Mouse (Mus musculus): ENCODE data around the gene Bend6. TPM values are rescaled to one million over a fixed set of nuclear protein-coding genes. Genes with fewer than 3 reads are reported as not detected.
"Not testable (repeated sequence)": the region's sequence is repeated elsewhere in the genome, so short reads cannot be mapped to it uniquely, and the experiment has no call there.

Bend6 gene
- polyA plus RNA-seq, 1 experiment from 2014 or later: 0.50 TPM

- 59% methylated on average over 3 of the region's 3 CpGs for WGBS (ENCODE audit: insufficient replicate concordance)
- Histone ChIP-seq H3K4me1 (replicated peaks) (no peaks in the 10 kb centered on the region), H3K4me3 (replicated peaks) (no peak overlapping the region), H3K36me3 (replicated peaks) (no peaks in the 10 kb centered on the region), H3K9ac (no peak overlapping the region), H3K27me3 (no peaks in the 10 kb centered on the region), H3K27ac (replicated peaks) (no peak overlapping the region), H3K9me3 (replicated peaks) (no peaks in the 10 kb centered on the region), H3K4me2 (no peak overlapping the region)
- no peak for ATAC-seq (ENCODE audit: insufficient read depth)
Observed at GRCm38 (mm10) chr1:33876416-33876815, 31.2 kb downstream of the Bend6 start.

GRCm38 (mm10) chr1:33875691-33876090 is 31.9 kb downstream of the Bend6 start:
- H3K4me3 ChIP-seq (replicated peaks): no peak overlapping the region
- 42% methylated on average over 6 of the region's 6 CpGs for WGBS (ENCODE audit: insufficient replicate concordance)
- H3K4me2 ChIP-seq: no peak overlapping the region
- no peak overlapping the region for H3K9ac ChIP-seq
- no peaks in the 10 kb centered on the region for H3K27me3 ChIP-seq
- no peaks in the 10 kb centered on the region for H3K4me1 ChIP-seq (replicated peaks)
- H3K27ac ChIP-seq (replicated peaks): no peak overlapping the region
- no peaks in the 10 kb centered on the region for H3K9me3 ChIP-seq (replicated peaks)
- H3K36me3 ChIP-seq (replicated peaks): no peaks in the 10 kb centered on the region
- no peak for ATAC-seq (ENCODE audit: insufficient read depth)

GRCm38 (mm10) chr1:33873561-33873960 is 34.1 kb downstream of the Bend6 start:
- Histone ChIP-seq H3K36me3 (replicated peaks) (no peaks in the 10 kb centered on the region), H3K4me1 (replicated peaks) (no peaks in the 10 kb centered on the region), H3K4me2 (no peak overlapping the region), H3K27ac (replicated peaks) (no peak overlapping the region), H3K9ac (no peak overlapping the region), H3K27me3 (no peaks in the 10 kb centered on the region), H3K4me3 (replicated peaks) (no peak overlapping the region), H3K9me3 (replicated peaks) (no peaks in the 10 kb centered on the region)
- WGBS (ENCODE audit: insufficient replicate concordance): 75% methylated on average over 5 of the region's 5 CpGs
- ATAC-seq (ENCODE audit: insufficient read depth): no peak

- no peak for ATAC-seq (ENCODE audit: insufficient read depth)
- Histone ChIP-seq H3K27ac (replicated peaks) (no peak overlapping the region), H3K4me3 (replicated peaks) (no peak overlapping the region), H3K4me2 (no peak overlapping the region), H3K27me3 (no peaks in the 10 kb centered on the region), H3K9me3 (replicated peaks) (no peaks in the 10 kb centered on the region), H3K4me1 (replicated peaks) (no peaks in the 10 kb centered on the region), H3K36me3 (replicated peaks) (no peaks in the 10 kb centered on the region), H3K9ac (no peak overlapping the region)
- WGBS (ENCODE audit: insufficient replicate concordance): 50% methylated on average over 3 of the region's 3 CpGs
Observed at GRCm38 (mm10) chr1:33869437-33869836, 38.2 kb downstream of the Bend6 start.

- no peak overlapping the region for H3K27ac ChIP-seq (replicated peaks)
- no peaks in the 10 kb centered on the region for H3K36me3 ChIP-seq (replicated peaks)
- WGBS (ENCODE audit: insufficient replicate concordance): 65% methylated on average over 2 of the region's 2 CpGs
- ATAC-seq (ENCODE audit: insufficient read depth): no peak
- H3K27me3 ChIP-seq: no peaks in the 10 kb centered on the region
- H3K9me3 ChIP-seq (replicated peaks): no peaks in the 10 kb centered on the region
- H3K4me2 ChIP-seq: no peak overlapping the region
- no peaks in the 10 kb centered on the region for H3K4me1 ChIP-seq (replicated peaks)
- H3K4me3 ChIP-seq (replicated peaks): no peak overlapping the region
- H3K9ac ChIP-seq: no peak overlapping the region
Observed at GRCm38 (mm10) chr1:33869031-33869430, 38.6 kb downstream of the Bend6 start.

GRCm38 (mm10) chr1:33846807-33847206 is 60.8 kb downstream of the Bend6 start:
- Histone ChIP-seq H3K36me3 (replicated peaks) (no peaks in the 10 kb centered on the region), H3K4me2 (no peak overlapping the region), H3K27me3 (no peaks in the 10 kb centered on the region), H3K9me3 (replicated peaks) (no peaks in the 10 kb centered on the region), H3K4me1 (replicated peaks) (no peaks in the 10 kb centered on the region), H3K4me3 (replicated peaks) (no peak overlapping the region), H3K27ac (replicated peaks) (no peak overlapping the region), H3K9ac (no peak overlapping the region)
- WGBS (ENCODE audit: insufficient replicate concordance): 79% methylated on average over 2 of the region's 2 CpGs
- no peak for ATAC-seq (ENCODE audit: insufficient read depth)

GRCm38 (mm10) chr1:33843823-33844222 is 63.8 kb downstream of the Bend6 start:
- Histone ChIP-seq H3K4me3 (replicated peaks) (no peak overlapping the region), H3K4me2 (no peak overlapping the region), H3K9me3 (replicated peaks) (no peaks in the 10 kb centered on the region), H3K27ac (replicated peaks) (no peak overlapping the region), H3K4me1 (replicated peaks) (no peaks in the 10 kb centered on the region), H3K9ac (no peak overlapping the region), H3K27me3 (no peaks in the 10 kb centered on the region), H3K36me3 (replicated peaks) (no peaks in the 10 kb centered on the region)
- no peak for ATAC-seq (ENCODE audit: insufficient read depth)
- WGBS (ENCODE audit: insufficient replicate concordance): 60% methylated on average over 6 of the region's 6 CpGs

- not testable (repeated sequence) for H3K4me2 ChIP-seq; H3K4me1 ChIP-seq (replicated peaks); H3K9ac ChIP-seq; ATAC-seq (ENCODE audit: insufficient read depth); H3K4me3 ChIP-seq (replicated peaks); H3K36me3 ChIP-seq (replicated peaks); H3K9me3 ChIP-seq (replicated peaks); H3K27me3 ChIP-seq; H3K27ac ChIP-seq (replicated peaks)
- WGBS (ENCODE audit: insufficient replicate concordance): 86% methylated on average over 14 of the region's 14 CpGs
Observed at GRCm38 (mm10) chr1:33838952-33839351, 68.7 kb downstream of the Bend6 start.

- 48% methylated on average over 4 of the region's 4 CpGs for WGBS (ENCODE audit: insufficient replicate concordance)
- no peak overlapping the region for H3K27ac ChIP-seq (replicated peaks)
Observed at GRCm38 (mm10) chr1:33830586-33830985, 77.0 kb downstream of the Bend6 start.

GRCm38 (mm10) chr1:33817931-33818330 is 89.7 kb downstream of the Bend6 start:
- H3K27ac ChIP-seq (replicated peaks): no peak overlapping the region
- H3K9ac ChIP-seq: no peak overlapping the region
- peaks cover 2% of the 10 kb centered on the region; the same call in 1 of the 2 replicates for H3K36me3 ChIP-seq (replicated peaks)
- H3K27me3 ChIP-seq: no peaks in the 10 kb centered on the region
- WGBS (ENCODE audit: insufficient replicate concordance): 68% methylated on average over 2 of the region's 2 CpGs
- ATAC-seq (ENCODE audit: insufficient read depth): no peak
- H3K4me1 ChIP-seq (replicated peaks): peaks cover 13% of the 10 kb centered on the region
- no peak overlapping the region for H3K4me2 ChIP-seq
- H3K9me3 ChIP-seq (replicated peaks): no peaks in the 10 kb centered on the region
- no peak overlapping the region for H3K4me3 ChIP-seq (replicated peaks)

More at GRCm38 (mm10) chr1:33830586-33830985, 77.0 kb downstream of the Bend6 start:
- no peak for ATAC-seq (ENCODE audit: insufficient read depth)
- H3K4me2 ChIP-seq: no peak overlapping the region
- H3K9me3 ChIP-seq (replicated peaks): no peaks in the 10 kb centered on the region
- H3K36me3 ChIP-seq (replicated peaks): no peaks in the 10 kb centered on the region
- H3K9ac ChIP-seq: no peak overlapping the region
- no peaks in the 10 kb centered on the region for H3K27me3 ChIP-seq
- H3K4me3 ChIP-seq (replicated peaks): no peak overlapping the region
- H3K4me1 ChIP-seq (replicated peaks): no peaks in the 10 kb centered on the region

- under 1% methylated on average over 85 of the region's 85 CpGs for WGBS (ENCODE audit: insufficient replicate concordance)
- H3K4me2 ChIP-seq: peak within 1 kb of the TSS; percentile 83
- peaks cover 17% of the 10 kb centered on the region for H3K4me1 ChIP-seq (replicated peaks)
- no peaks in the 10 kb centered on the region for H3K9me3 ChIP-seq (replicated peaks)
- H3K36me3 ChIP-seq (replicated peaks): peaks cover 31% of the 10 kb centered on the region
- peak within 1 kb of the TSS; percentile 79 for H3K27ac ChIP-seq (replicated peaks)
- peak within 1 kb of the TSS; percentile 85 for H3K9ac ChIP-seq
- H3K4me3 ChIP-seq (replicated peaks): peak within 1 kb of the TSS; percentile 77
- H3K27me3 ChIP-seq: no peaks in the 10 kb centered on the region
- ATAC-seq (ENCODE audit: insufficient read depth): peak; percentile 87
Observed at GRCm38 (mm10) chr1:33813868-33814794, 93.5 kb downstream of the Bend6 start, which contains the start of gene Zfp451. Gene Zfp451, minus strand, starts transcription at chr1:33814595.

Measured in liver, embryonic 15.5 days (tissue).